Mouse (Mus musculus) olfactory bulb, adult 2 months (tissue): ENCODE data around the gene Paics.

Source experiments
- CTCF ChIP-seq: fragments of 200-500 bp; IDR thresholded peaks from 2 replicates; pipeline ENCODE4 v1.5.1; 2012; ENCODE audit warnings: low read depth, mild to moderate bottlenecking, low read length, moderate library complexity; ENCODE audit not compliant: insufficient read depth
- POLR2A ChIP-seq: fragments of 200-500 bp; IDR thresholded peaks from 2 replicates; pipeline ENCODE4 v1.6.1; 2012; ENCODE audit warnings: mild to moderate bottlenecking, low read depth, low read length, moderate library complexity; ENCODE audit not compliant: insufficient read depth

GRCm38 (mm10) chr5:76974207-76974553 is 23.1 kb downstream of the Paics start:
- no peak for TF ChIP-seq CTCF
- no peak for TF ChIP-seq POLR2A
